Mouse (Mus musculus) megakaryocyte, embryonic 14.5 days (primary cell): ENCODE measurements around the gene Gpi1. TPM values are rescaled to one million over a fixed set of nuclear protein-coding genes. Genes with fewer than 3 reads are reported as not detected.
A peak's percentile ranks its signal among the peaks of the same experiment; 100 is the strongest.

Experiments used
- H3K27me3 ChIP-seq: replicated peaks from 2 replicates; pipeline ENCODE3; 2012; ENCODE audit warnings: inconsistent platforms
- H3K36me3 ChIP-seq: replicated peaks from 2 replicates; pipeline ENCODE3; 2012; ENCODE audit warnings: low read length, inconsistent platforms, mixed read lengths
- H3K4me1 ChIP-seq: 2 replicates; pipeline ENCODE4 v1.6.1; 2012; ENCODE audit warnings: inconsistent platforms
- H3K4me3 ChIP-seq: replicated peaks from 2 replicates; pipeline ENCODE3; 2012; ENCODE audit warnings: moderate library complexity, mild to moderate bottlenecking, inconsistent platforms
- H3K9me3 ChIP-seq: 2 replicates; pipeline ENCODE4 v1.6.1; 2012; ENCODE audit warnings: inconsistent platforms
- FLI1 ChIP-seq: IDR thresholded peaks from 2 replicates; pipeline ENCODE4 v1.6.1; 2012; ENCODE audit warnings: low read length, inconsistent platforms, mixed read lengths
- GATA1 ChIP-seq: IDR thresholded peaks from 3 replicates; pipeline ENCODE4 v1.6.1; 2012; ENCODE audit warnings: mixed read lengths, low read length, inconsistent platforms, borderline replicate concordance
- polyA plus RNA-seq: library from polyadenylated mRNA; stranded (reverse); fragments of >175 nt; gene quantifications from 2 replicates; pipeline ENCODE4 v1.2.3, GENCODE M21; 2012; ENCODE audit warnings: low replicate concordance; ENCODE audit not compliant: insufficient read depth

Gpi1 gene
- polyA plus RNA-seq, 1 experiment: 3,728 TPM

DNA sequence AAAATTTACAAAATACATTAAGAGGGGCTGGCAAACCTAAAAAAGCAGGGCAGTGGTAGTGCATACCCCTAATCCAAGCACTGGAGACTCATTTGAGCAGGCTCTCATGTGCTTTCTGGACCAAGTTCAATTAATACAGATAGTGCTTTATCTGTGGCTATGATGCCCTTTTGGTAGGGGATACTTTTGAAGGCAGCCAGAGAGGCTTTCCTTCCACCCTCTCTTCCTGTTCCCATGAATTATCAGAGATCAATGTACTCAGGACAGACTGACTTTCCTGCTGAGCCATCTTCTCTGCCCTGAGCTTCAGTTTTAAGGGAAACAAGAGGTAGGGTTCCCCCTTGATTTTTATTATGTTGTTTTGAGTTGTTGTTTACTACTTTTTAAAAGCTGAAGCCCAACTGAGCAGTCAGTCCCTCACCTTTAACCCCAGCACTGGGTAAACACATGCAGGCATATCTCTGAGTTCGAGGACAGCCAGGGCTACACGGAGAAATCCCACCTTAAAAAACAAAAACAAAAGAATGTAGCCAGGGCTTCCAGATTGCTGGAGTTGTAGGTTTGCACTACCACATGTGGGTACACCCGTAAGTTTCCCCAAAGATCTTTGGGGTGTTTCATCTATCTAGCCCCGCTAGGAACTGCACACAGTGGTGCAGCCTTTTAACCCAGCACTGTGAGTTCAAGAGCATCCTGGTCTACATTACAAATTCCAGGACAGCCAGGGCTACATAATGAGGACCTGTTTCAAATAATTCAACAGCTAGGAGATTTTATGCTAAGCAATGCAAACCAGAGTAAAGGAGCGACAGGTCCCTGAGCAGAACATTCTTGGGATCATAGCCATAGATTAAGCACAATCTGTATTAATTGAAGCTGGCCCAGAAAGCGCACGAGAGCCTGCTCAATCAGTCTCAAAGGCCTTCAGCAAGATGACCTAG is 2.9 kb upstream of the Gpi1 start:
- Histone ChIP-seq H3K9me3 (no peaks in the 10 kb centered on the region), H3K36me3 (peaks cover 32% of the 10 kb centered on the region), H3K4me1 (peaks cover 72% of the 10 kb centered on the region), H3K4me3 (peak overlapping the region; percentile 97), H3K27me3 (no peaks in the 10 kb centered on the region)
- TF ChIP-seq FLI1 (no peak), GATA1 (no peak)

DNA sequence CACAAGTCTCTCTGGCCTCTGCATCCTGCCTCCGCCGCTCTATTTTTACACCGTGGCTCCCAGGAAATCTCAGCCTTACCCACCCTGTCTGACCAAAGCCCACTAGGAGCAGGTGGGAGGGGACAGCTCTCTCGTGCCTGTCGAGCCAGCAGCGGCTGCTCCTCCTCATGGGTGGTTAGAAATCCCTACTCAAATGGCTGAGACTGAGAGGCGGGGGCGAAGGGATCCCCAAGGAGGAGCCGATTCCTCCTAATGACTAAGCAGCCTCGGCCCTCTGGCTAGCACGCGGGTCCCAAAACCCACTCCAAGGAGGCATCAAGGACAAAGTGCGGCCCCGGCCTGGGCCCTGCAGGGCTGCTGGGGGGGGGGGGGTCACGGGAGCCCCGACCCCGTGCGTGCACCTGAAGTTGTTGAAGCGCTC is 435 bp downstream of the Gpi1 start:
- H3K4me3 ChIP-seq: peak overlapping the region; percentile 95
- peaks cover 85% of the 10 kb centered on the region for H3K4me1 ChIP-seq
- peaks cover 44% of the 10 kb centered on the region for H3K36me3 ChIP-seq
- H3K27me3 ChIP-seq: no peaks in the 10 kb centered on the region
- no peak for TF ChIP-seq FLI1
- TF ChIP-seq GATA1: no peak
- H3K9me3 ChIP-seq: no peaks in the 10 kb centered on the region

DNA sequence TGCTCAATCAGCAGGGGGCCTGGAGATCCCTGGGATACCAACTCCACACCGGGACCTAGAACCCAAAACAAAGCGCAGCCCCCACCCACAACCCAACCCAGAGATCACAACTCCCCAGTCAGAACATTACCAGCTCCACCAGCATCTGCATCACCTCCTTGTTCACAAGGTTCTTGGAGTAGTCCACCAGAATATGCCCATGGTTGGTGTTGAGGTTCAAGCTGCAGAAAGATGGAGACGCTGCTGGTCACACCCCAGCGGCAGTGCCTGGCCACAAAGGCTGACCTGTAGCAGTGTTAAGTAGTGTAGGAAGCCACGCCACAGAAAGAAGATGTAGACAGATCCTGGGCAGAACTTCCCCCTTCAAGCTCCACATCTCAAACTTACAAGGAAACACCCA is 983 bp downstream of the Gpi1 start:
- no peaks in the 10 kb centered on the region for H3K27me3 ChIP-seq
- no peak for TF ChIP-seq FLI1
- no peak for TF ChIP-seq GATA1
- peaks cover 49% of the 10 kb centered on the region for H3K36me3 ChIP-seq
- H3K9me3 ChIP-seq: no peaks in the 10 kb centered on the region
- H3K4me1 ChIP-seq: peaks cover 86% of the 10 kb centered on the region
- H3K4me3 ChIP-seq: peak overlapping the region; percentile 95

DNA sequence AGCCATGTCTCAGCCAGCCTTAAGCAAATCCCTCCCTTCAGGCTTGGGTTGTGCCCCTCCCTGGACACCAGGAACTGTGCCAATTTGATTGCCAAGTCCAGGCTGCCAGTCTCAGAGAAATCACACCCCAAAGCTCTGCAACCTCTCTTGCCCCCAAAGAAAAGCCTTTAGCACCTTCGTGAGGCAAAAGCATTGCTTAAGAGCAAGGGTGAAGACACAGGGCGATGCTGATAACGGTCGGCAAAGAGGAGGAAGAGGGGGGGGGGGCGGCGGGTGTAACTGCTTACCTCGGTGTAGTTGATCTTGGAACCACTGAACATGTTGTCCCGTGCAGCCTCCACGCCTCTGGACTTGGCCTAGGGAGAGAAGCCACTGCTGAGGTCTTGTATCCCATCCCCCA is 1.5 kb downstream of the Gpi1 start:
- no peaks in the 10 kb centered on the region for H3K9me3 ChIP-seq
- H3K4me3 ChIP-seq: peak overlapping the region; percentile 95
- TF ChIP-seq FLI1: no peak
- no peak for TF ChIP-seq GATA1
- peaks cover 54% of the 10 kb centered on the region for H3K36me3 ChIP-seq
- peaks cover 84% of the 10 kb centered on the region for H3K4me1 ChIP-seq
- no peaks in the 10 kb centered on the region for H3K27me3 ChIP-seq

DNA sequence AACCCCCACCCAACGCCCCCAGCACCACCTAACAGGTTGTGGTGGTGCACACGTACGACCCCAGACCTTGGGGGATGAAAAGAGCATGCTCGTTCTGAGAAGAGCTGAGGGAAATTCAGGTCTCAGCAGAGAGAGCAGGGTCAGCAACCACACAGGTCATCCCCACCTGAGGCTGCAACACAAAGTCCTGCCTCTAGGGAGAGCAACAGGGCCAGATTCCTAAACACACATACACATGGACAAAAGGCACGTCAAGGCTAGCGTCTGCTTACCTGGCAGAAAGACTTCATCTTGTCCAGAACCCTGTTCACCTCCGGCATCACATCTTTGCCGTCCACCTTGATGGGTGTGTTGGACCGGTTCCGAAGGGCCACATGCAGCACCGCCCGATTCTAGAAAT is 3.3 kb downstream of the Gpi1 start:
- TF ChIP-seq GATA1 (no peak), FLI1 (no peak)
- H3K36me3 ChIP-seq: peaks cover 72% of the 10 kb centered on the region
- peaks cover 76% of the 10 kb centered on the region for H3K4me1 ChIP-seq
- H3K27me3 ChIP-seq: no peaks in the 10 kb centered on the region
- peak overlapping the region; percentile 95 for H3K4me3 ChIP-seq
- no peaks in the 10 kb centered on the region for H3K9me3 ChIP-seq

DNA sequence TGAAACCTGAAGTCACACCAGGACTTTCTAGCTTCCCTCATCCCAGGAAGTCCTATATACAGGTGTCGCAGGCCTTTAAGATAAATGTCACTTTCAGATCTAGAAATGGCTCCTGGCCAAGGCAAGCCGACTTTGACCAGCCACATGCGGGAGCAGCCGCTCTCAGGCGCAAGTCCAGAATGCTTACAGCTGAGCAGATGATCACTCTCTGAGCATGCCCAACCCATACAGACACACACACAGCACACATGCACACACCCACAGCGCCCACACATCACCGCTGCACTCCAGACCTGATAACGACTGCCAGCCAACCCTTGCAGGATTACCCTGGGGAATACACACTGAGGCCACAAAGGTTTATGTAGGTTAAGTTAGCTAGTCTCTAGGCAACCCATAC is 4.0 kb downstream of the Gpi1 start:
- H3K4me3 ChIP-seq: peak overlapping the region; percentile 95
- TF ChIP-seq FLI1 (no peak), GATA1 (no peak)
- H3K9me3 ChIP-seq: no peaks in the 10 kb centered on the region
- no peaks in the 10 kb centered on the region for H3K27me3 ChIP-seq
- H3K4me1 ChIP-seq: peaks cover 73% of the 10 kb centered on the region
- peaks cover 76% of the 10 kb centered on the region for H3K36me3 ChIP-seq

DNA sequence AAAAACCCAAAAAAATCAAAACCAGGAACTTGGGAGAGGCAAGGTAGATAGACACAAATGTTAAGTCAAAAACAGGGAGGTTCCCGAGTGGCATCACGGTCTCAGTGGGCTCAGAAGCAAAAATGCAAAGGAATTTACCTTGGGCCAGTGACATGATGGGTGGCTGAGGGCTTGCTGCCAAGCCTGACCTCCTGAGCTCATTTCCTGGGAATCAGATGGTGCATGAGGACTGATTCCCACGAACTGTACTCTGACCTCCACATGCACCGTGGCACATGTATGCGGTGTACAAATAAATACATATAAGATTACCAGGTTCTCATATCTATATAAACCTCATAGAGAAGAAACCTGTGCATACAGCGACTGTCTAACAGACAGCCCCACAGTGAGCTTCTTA is 5.8 kb downstream of the Gpi1 start:
- Histone ChIP-seq H3K4me3 (peak overlapping the region; percentile 10), H3K9me3 (no peaks in the 10 kb centered on the region), H3K4me1 (peaks cover 67% of the 10 kb centered on the region), H3K36me3 (peaks cover 94% of the 10 kb centered on the region), H3K27me3 (no peaks in the 10 kb centered on the region)
- TF ChIP-seq FLI1 (no peak), GATA1 (no peak)

DNA sequence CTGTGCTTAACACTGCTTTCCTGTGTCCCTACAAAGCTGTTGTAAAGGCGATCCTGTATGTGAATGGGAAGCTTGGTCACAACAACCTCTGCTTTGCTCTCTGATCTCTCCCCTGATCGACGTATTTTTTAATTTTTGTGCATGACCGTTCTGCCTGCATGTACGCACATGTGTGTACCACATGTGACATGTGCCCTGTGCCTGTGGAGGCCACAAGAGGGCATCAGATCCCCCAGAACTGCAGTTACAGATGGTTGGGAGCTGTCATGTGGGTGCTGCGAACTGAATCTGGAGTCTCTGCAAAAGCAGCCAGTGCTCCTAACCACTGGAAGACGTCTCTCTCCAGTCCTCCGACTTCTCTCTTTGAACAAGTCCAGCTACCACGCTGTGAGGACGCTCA is 7.8 kb downstream of the Gpi1 start:
- H3K4me3 ChIP-seq: no peak overlapping the region
- TF ChIP-seq FLI1 (no peak), GATA1 (no peak)
- H3K36me3 ChIP-seq: peaks cover 100% of the 10 kb centered on the region
- H3K4me1 ChIP-seq: peaks cover 51% of the 10 kb centered on the region
- H3K9me3 ChIP-seq: no peaks in the 10 kb centered on the region
- H3K27me3 ChIP-seq: no peaks in the 10 kb centered on the region

DNA sequence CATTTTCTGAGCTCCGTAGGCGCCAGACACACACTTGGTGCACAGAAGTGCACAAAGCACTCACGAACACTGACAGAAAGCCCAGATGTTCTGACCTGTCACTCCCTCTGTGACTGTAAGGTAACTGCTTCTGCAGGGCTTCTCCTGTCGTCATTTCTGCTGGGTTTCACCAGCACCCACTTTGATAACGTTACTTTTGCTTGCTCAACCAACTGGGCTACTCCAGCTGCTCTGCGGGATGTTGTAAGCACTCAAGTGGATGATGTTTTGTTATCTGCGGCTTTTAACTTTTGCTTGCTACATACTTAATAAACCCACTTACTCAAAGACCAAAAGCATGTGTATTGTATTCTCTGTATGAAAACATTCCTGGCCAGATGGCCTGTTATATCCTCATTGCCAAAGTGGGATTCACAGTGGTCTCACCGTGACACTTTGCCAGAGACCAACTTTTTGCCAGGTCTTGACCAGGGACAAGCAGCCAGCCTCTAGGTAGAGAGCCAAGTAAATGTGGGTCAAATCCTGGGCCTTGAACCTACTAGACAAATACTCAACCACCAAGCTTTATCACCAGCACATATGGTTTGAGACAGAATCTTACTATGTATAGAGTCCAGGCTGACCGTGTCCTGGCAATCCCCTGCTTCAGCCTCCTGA is 8.4 kb downstream of the Gpi1 start:
- no peak for TF ChIP-seq FLI1
- no peak for TF ChIP-seq GATA1
- Histone ChIP-seq H3K36me3 (peaks cover 99% of the 10 kb centered on the region), H3K27me3 (no peaks in the 10 kb centered on the region), H3K9me3 (no peaks in the 10 kb centered on the region), H3K4me3 (no peak overlapping the region), H3K4me1 (peaks cover 46% of the 10 kb centered on the region)

DNA sequence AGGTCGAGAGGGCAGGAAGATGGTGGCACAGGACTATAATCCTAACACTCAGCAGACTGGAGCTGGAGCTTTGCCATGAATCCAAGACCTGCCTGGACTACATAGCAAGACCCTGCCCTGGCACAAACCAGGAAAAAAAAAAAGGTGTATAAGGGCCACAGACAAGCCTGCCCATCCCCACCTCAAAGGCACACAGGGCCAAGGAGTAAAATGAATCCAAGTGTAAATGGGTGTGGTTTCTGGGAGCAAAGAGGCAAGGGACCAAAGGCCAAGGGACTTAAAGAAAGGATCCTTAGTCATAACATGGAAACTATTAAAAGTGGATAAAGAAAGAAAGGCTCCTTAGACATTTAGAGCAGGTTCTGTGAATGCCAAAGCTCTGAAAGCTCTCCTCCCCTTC is 11.6 kb downstream of the Gpi1 start:
- TF ChIP-seq GATA1: no peak
- no peak overlapping the region for H3K4me3 ChIP-seq
- H3K36me3 ChIP-seq: peaks cover 99% of the 10 kb centered on the region
- peaks cover 52% of the 10 kb centered on the region for H3K4me1 ChIP-seq
- no peaks in the 10 kb centered on the region for H3K9me3 ChIP-seq
- H3K27me3 ChIP-seq: no peaks in the 10 kb centered on the region
